Mouse (Mus musculus) thymus, adult 2 months (tissue): ENCODE data around the gene Bsg.

Experiments used
- CTCF ChIP-seq: fragments of 200-500 bp; IDR thresholded peaks from 2 replicates; pipeline ENCODE4 v1.5.1; 2012; ENCODE audit warnings: mild to moderate bottlenecking, control low read depth, low read length, moderate library complexity, borderline replicate concordance; ENCODE audit not compliant: control insufficient read depth, poor library complexity, insufficient read depth; ENCODE audit errors: extremely low read depth
- POLR2A ChIP-seq: fragments of 200-500 bp; IDR thresholded peaks from 2 replicates; pipeline ENCODE4 v1.6.1; 2012; ENCODE audit warnings: mild to moderate bottlenecking, low read length, control low read depth, moderate library complexity; ENCODE audit not compliant: control insufficient read depth, poor library complexity, insufficient read depth; ENCODE audit errors: extremely low read depth

DNA sequence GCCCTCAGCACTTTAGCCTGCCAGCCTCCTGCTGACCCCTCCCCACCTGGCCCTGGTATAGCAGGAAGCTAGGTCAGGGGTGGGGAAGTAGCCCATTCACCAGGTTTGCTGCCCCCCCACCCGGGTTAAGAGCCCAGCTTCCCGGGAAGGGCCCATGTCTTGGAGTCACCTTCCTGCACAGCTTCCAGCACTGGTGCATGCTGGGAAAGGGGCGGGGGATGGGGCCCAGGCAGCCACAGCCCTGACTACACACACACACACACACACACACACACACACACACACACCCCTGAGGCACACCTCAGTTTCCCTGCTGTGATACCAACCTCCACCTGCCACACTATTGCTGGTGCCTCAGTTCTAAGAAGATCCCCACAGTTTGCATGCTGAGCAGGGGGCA, 42.4 kb upstream of the Bsg start:
- TF ChIP-seq CTCF (no peak), POLR2A (no peak)
